Mouse (Mus musculus): Measurements from ENCODE around the gene Stpg4.

Gene Stpg4

DNA sequence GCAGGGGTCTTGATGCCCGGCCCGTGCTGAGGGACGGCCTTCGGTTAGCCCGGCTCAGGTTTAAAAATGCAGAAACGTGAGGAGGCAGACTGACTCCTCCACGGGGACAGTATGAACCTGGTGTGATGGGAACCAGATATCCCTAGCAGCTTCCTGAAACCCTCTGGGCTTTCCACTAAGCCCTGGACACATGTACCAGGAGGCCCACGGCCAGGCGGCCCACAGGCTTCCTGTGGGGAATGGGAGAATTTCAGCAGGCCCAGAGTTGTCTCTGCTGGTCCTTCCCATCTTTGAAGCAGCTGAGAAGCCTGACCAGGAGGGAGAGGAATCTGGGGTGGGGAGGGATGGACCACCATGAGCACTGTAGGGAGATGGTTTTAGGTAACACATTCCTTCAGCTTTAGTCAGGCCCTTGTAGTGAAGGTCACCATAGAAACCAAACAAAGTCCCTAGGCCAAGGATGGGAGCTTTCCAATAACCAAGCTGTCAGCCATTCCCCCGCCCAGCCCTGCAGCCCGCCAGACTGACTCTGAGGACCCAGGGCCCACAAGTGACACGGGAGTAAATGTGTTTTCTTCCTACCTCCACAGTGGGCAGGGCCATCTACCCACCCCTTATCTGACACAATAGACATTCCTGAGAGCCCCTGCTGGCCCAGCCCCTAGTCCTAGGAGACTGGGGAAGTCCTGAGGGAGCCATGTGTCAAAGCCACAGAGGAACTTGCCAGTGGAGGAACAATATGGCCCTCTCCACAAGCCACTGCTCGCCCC lies 76.9 kb downstream of the Stpg4 start:
- peak; percentile 55 for DNase-seq (ENCODE audit: low read depth)

DNA sequence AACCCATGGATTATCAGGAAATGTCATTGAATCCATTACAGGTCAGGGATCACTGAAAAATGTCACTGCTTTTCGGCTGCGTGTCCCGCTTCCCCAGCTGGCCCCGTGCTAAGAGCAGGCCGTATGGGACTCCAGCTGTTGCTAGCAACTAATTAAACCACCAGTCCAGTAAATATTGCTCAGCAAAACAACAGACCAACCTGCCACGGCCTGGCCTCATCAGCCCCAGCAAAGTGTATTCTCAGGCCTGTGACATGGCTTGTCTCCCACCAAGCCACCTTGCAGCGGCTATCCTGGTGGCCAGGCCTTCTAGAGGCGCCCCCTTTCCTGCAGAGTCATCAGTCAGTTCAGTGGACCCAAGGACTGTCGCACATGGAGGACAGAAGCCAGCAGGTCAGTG lies 78.0 kb downstream of the Stpg4 start:
- no peak for DNase-seq (ENCODE audit: low read depth)

DNA sequence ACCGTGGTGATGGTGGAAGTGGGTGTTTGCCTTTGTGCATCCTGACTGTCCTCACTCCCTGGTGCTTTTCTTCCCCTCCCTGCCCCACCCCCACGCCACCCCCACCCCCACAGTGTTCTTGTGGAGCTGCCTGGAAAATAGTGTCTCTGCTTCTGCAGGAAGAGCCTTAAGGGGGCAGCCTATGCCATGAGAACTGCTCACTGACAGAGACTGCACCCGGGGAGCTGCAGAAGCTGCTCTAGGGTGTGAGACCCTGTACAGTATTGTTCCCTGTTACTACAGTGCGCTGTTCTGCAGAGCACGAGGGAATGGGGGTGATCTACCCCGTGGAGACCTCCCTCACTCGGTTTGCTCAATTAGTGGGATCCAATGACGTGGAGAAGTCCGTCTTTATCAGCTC lies 78.5 kb downstream of the Stpg4 start:
- no peak for DNase-seq (ENCODE audit: low read depth)

DNA sequence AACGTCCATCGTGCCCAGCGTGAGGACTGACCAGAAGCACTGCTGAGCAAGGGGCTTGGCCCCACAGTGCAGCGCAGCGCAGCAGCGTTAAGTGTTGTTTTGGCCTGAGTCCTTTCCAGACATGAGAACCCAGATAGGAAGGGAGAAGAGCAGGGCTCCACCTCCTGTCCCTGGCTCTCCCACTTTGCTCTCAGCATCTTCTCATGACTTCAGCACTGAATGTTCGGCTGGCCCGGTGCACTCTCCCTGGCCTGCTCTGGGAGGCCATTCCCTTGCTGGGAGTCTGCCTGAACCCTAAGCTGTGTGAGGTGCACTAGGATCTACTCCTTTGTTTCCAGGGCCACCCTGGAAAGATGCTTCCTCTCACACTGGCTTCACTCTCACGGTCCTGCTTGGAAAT lies 79.2 kb downstream of the Stpg4 start:
- DNase-seq (ENCODE audit: low read depth): no peak

DNA sequence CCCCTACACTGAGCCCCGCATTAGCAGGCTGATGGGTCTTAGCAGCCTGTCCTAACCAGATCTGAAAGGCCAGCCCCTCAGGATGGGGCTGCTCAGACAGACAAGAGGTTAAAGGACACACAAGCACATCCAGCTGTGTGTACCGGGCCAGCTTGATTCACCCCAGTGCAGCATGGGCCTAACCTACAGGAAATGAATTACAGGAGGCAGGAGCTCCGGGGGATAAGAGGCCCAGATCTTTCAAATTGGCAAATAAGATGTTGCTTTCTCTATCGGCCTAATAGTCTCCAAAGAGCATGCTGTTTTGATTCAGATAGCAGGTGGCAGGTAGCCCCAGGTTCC lies 82.3 kb downstream of the Stpg4 start:
- no peak for DNase-seq (ENCODE audit: low read depth)

DNA sequence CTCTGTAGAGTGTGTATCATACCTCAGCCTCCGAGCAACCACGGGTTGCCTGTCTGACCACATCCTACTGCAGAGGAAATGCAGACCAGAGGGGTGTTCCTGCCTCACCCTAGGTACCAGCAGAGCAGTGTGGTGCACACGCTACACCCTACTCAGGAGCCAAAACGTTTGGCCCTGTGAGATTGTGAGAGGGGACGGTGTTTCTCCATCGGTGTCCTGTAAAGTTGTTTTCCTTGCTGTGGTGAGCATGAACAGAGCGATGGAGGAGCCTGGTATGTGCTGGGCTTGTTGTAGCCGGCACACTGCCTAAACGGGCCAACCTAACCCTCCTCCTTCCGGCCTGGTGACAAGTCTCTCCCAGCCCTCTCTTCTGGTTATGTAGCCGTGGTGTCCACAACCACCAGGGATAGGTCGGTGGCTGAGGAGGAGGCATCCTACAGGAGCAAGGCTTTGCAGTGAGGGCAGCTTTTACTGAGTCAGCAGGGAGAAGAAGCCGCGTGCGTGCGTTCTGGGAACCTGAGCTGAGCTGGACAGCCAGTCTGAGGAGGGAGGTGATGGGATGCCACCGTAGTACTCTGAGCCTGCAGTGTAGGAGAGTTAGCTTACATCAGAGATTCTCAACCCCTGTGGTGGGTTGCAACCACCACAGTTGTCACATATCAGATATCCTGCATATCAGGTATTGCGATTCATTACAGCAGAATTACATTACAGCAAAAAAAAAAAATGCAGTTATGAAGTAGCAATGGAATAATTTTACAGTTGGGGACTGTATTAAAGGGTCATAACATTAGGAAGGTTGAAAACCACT lies 82.9 kb downstream of the Stpg4 start:
- no peak for DNase-seq (ENCODE audit: low read depth)

DNA sequence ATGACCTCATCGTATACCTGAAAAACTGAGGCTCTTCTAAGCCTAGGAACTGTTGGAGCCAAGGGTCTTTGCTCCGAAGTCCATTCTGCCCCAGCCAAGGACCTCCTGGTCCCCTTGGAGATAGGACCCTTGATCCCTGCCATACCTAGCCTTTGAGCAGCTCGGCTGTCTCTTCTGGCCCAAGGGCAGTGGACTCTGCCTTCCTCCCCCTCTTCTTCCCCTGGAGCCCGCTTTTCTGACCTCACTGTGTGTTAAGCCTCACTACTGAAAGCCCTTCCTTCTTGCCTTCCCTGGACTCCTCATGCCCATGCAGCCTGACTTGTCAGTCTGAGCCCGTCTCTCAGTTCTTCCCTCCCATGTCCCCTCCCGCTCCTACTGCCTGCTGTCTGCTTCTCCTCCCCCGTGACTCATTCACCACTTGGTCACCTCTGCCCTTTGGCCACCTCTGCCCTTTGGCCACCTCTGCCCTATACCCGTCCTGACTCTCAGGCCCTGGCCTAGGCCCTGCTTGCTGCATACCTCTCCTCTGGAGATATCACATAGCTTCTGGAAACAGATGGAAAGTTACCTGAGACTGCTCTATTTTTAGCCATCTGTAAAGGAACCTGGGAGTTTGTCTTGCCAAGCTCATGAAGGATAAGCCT lies 84.4 kb downstream of the Stpg4 start:
- DNase-seq (ENCODE audit: low read depth): no peak

All from fibroblast of lung, adult 2 months (primary cell).